Mouse (Mus musculus) Patski (cell line): ENCODE results near the gene Sigirr. TPM values are rescaled to one million over a fixed set of nuclear protein-coding genes. Genes with fewer than 3 reads are reported as not detected.

Experiments used
- ATAC-seq: fragments of 100-300 bp; one replicate; pipeline ENCODE4 v1.8.0; 2021
- CTCF ChIA-PET: fragments of 350-600 bp; sonication (Branson Sonifier 250); formaldehyde crosslinking; loops from one replicate; lab custom pipeline; 2022; ENCODE audit warnings: inconsistent platforms; lab: Charles Lee
- POLR2A ChIA-PET: fragments of 350-600 bp; sonication (Branson Sonifier 250); formaldehyde crosslinking; loops from one replicate; lab custom pipeline; 2022; ENCODE audit warnings: antibody characterized with exemption, inconsistent platforms; lab: Charles Lee
- DNase-seq: peaks from one replicate; pipeline ENCODE4 v3.0.0-alpha.2; 2011; ENCODE audit warnings: low read depth, low spot score
- H3K27me3 ChIP-seq: fragments of 371-371 bp; one replicate; pipeline ENCODE4 v1.5.1; 2021
- CTCF ChIP-seq: fragments of 100-300 bp; IDR thresholded peaks from one replicate; pipeline ENCODE4 v1.5.1; 2021
- in situ Hi-C: fragments of 300-500 bp; cut with MboI; formaldehyde crosslinking; loops from 3 replicates; pipeline ENCODE4 v1.11.1; 2018; ENCODE audit warnings: low pct_unique_long_range_greater_than_20kb, mixed read lengths
- polyA plus RNA-seq: library from polyadenylated mRNA; unstranded; gene quantifications from one replicate; pipeline ENCODE4 v1.2.3, GENCODE M21; 2021

Sigirr gene
- polyA plus RNA-seq, 1 experiment from 2014 or later, result 7.6 TPM

DNA sequence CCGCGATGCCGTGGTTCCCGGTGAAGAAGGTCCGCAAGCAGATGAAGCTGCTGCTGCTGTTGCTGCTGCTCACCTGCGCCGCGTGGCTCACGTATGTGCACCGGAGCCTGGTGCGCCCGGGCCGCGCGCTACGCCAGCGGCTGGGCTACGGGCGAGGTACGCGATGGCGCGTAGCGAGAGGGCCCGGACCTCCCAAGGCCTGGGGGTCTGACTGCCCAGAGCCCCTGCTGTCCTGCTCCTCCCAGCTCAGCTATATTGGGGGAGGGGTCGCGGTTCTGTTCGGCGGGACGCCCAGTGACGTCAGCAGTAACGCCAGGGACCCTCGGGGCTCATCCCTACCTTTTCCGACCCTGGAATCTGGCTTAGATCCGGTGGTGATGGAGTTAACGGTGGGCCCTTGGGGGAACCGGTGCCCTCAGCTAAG is 39.1 kb downstream of the Sigirr start:
- DNase-seq (no peak), ATAC-seq (no peak)
- CTCF ChIA-PET, result interaction anchor here (0.8 to 1.7 kb wide), 4 partner anchors 9 to 153 kb away, joined by 3 to 5 read pairs (median 3); no protein-coding TSS in a partner anchor
- H3K27me3 ChIP-seq, result no peaks in the 10 kb centered on the region
- no peak for TF ChIP-seq CTCF
- in situ Hi-C loops, result no loop called here
- POLR2A ChIA-PET, result interaction anchor here (1.2 kb wide), 1 partner anchor 53 kb away, joined by 3 read pairs; no protein-coding TSS in a partner anchor

GRCm38 (mm10) chr7:141060426-141061242 is 39.7 kb downstream of the Sigirr start, which contains the start of gene B4galnt4:
Gene B4galnt4, plus strand, starts transcription at chr7:141061104.
- in situ Hi-C loops, result no loop called here
- POLR2A ChIA-PET, result interaction anchor here (1.2 to 1.3 kb wide), 2 partner anchors 12 to 52 kb away, joined by 3 read pairs; no protein-coding TSS in a partner anchor
- no peaks in the 10 kb centered on the region for H3K27me3 ChIP-seq
- DNase-seq (no peak), ATAC-seq (peak; percentile 63)
- CTCF ChIA-PET, result interaction anchor here (1.2 to 1.7 kb wide), 6 partner anchors 9 to 152 kb away, joined by 3 to 6 read pairs (median 4); no protein-coding TSS in a partner anchor
- no peak for TF ChIP-seq CTCF

DNA sequence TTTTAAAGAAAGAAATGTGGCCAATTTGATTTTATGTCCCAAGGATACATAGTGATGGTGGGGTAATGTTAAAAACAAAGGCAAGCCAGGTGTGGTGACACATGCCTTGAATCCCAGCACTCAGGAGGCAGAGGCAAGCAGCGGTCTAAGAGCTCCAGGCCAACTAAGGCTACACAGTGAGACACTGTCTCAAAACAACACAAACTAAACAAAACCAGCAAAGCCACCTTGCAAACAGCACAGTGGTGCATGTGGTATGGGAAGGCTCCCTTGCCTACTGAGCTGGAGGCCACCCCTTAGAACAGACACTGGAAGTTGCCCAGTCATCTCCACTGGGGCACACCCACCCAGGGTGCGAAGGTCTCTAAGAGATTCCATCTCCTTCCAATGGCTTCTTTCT is 40.4 kb downstream of the Sigirr start:
- DNase-seq (no peak), ATAC-seq (no peak)
- no peak for TF ChIP-seq CTCF
- in situ Hi-C loops, result loop anchor here (5.0 to 10.0 kb wide), 2 partner anchors 115 to 218 kb away; partner anchors contain the start of gene Rnh1
- no peaks in the 10 kb centered on the region for H3K27me3 ChIP-seq
- ChIA-PET CTCF (interaction anchor here (1.2 to 1.7 kb wide), 5 partner anchors 10 to 152 kb away, joined by 3 to 6 read pairs (median 5); no protein-coding TSS in a partner anchor), POLR2A (interaction anchor here (0.9 to 1.3 kb wide), 2 partner anchors 11 to 133 kb away, joined by 3 read pairs; no protein-coding TSS in a partner anchor)

DNA sequence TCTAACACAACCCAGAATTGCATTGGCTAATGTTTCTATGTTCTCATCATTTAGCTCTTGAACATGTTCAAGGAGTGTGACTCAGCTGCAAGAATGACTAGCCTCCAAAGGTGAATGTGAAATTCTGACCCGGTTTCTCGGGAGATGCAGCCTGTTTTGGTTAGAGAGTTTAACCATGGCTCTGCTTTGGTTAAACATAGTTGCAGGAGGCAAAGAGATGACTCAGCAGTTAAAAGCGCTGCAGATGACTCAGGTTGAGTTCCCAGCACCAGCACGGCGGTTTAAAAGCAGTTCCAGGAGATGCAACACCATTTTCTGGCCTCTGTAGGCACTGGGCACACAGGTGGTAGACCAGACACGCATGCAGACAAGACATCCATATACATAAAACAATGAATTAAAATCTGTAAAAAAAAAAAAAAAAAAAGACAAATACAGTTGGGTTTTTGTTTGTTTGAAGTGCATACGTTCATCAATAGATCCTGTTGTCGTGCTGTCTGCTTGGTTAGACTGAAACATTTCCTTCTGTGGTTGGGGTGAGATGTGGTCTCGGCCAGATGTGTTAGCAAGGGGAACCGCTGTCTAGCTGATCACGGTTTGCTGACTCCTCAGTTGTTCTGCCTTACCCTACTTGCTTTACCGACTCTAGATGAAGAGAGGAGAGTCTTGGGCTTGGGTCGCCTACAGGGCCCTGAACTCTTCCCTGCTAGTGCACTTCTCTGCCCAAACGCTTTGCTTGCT is 41.6 kb downstream of the Sigirr start:
- TF ChIP-seq CTCF, result no peak
- ChIA-PET CTCF (no interaction called here), POLR2A (interaction anchor here (0.7 kb wide), 1 partner anchor 32 kb away, joined by 7 read pairs; no protein-coding TSS in a partner anchor)
- DNase-seq (no peak), ATAC-seq (peak; percentile 22)
- no peaks in the 10 kb centered on the region for H3K27me3 ChIP-seq
- in situ Hi-C loops, result loop anchor here (5.0 to 10.0 kb wide), 2 partner anchors 116 to 216 kb away; partner anchors contain the start of gene Rnh1

DNA sequence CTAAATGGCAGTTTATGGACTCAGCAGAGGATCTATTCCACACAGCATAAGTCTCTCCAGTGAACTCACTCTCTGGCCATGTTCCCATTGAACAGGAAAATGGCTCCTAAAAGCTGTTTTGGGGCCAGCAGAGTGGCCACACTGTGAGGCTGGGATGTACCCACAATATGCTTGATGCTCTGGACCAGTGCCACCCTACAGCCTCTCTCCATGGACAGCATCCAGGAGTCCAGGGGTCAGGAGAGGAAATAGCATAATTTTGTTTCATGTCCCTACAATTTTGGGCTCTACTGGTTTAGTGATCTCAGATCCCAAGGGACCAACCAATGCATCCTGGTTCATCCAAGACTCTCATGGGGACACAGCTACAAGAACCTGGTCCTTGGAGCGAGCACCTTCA is 42.8 kb downstream of the Sigirr start:
- H3K27me3 ChIP-seq, result no peaks in the 10 kb centered on the region
- POLR2A ChIA-PET, result no interaction called here
- TF ChIP-seq CTCF, result no peak
- DNase-seq, result no peak
- ATAC-seq, result no peak
- in situ Hi-C loops, result loop anchor here (5.0 to 10.0 kb wide), 2 partner anchors 117 to 215 kb away; partner anchors contain the start of gene Rnh1
- CTCF ChIA-PET, result no interaction called here

- POLR2A ChIA-PET, result no interaction called here
- CTCF ChIA-PET, result no interaction called here
- DNase-seq, result no peak
- ATAC-seq, result no peak
- no peak for TF ChIP-seq CTCF
- H3K27me3 ChIP-seq, result no peaks in the 10 kb centered on the region
- in situ Hi-C loops, result loop anchor here (5.0 to 10.0 kb wide), 2 partner anchors 118 to 215 kb away; partner anchors contain the start of gene Rnh1
These were observed 43.4 kb downstream of the Sigirr start for GRCm38 (mm10) chr7:141056976-141057375.

DNA sequence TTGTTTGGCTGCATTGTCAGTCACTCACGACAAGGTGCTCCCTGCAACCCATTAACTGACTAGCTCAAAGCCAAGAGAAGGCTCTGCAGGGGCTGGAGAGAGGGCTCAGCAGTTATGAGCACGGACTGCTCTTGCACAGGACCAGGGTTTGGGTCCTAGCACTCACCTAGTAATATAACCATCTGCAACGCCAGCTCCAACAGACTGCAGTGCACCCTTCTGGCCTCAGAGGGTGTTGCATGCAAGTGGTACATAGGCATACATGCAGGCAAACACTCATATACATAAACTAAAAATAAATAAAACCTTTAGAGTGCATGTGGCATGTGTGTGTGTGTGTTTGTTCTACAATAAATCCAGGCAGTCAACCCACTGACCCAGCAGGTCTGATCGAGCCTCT is 44.6 kb downstream of the Sigirr start:
- no peak for TF ChIP-seq CTCF
- ATAC-seq (no peak), DNase-seq (no peak)
- ChIA-PET POLR2A (no interaction called here), CTCF (interaction anchor here (1.3 kb wide), 1 partner anchor 120 kb away, joined by 3 read pairs; no protein-coding TSS in a partner anchor)
- H3K27me3 ChIP-seq, result no peaks in the 10 kb centered on the region
- in situ Hi-C loops, result loop anchor here (5.0 to 10.0 kb wide), 2 partner anchors 119 to 213 kb away; partner anchors contain the start of gene Rnh1

GRCm38 (mm10) chr7:141052421-141052820 is 48.0 kb downstream of the Sigirr start:
- ATAC-seq (no peak), DNase-seq (no peak)
- ChIA-PET CTCF (interaction anchor here (1.4 to 4.7 kb wide), 2 partner anchors 93 to 124 kb away, joined by 4 to 19 read pairs; no protein-coding TSS in a partner anchor), POLR2A (no interaction called here)
- no peak for TF ChIP-seq CTCF
- in situ Hi-C loops, result loop anchor here (5.0 to 10.0 kb wide), 2 partner anchors 95 to 122 kb away; partner anchors contain the start of genes Gm45717, Ifitm2 and Rnh1
- no peaks in the 10 kb centered on the region for H3K27me3 ChIP-seq

DNA sequence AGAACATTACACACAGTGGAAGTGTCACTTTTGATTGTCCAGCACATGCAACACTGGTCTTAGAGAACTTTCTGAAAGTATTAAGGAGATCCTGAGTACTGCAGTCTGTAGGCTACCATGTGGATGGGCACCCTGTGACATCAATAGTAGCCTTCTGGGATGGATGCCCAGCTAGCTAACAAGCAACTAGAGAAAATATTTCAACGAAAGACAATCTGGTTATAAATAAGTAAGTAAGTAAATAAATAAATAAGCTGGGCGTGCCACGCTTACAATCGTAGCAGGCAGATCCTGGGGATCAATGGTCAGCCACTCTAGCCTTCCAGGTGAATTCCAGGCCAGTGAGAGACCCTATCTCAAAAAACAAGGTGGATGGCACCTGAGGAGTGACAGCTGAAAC is 48.4 kb downstream of the Sigirr start:
- ChIA-PET POLR2A (no interaction called here), CTCF (interaction anchor here (1.4 to 4.7 kb wide), 2 partner anchors 93 to 125 kb away, joined by 4 to 19 read pairs; no protein-coding TSS in a partner anchor)
- DNase-seq, result no peak
- in situ Hi-C loops, result loop anchor here (5.0 to 10.0 kb wide), 2 partner anchors 95 to 123 kb away; partner anchors contain the start of genes Gm45717, Ifitm2 and Rnh1
- no peak for ATAC-seq
- no peaks in the 10 kb centered on the region for H3K27me3 ChIP-seq
- TF ChIP-seq CTCF, result no peak
